Mouse (Mus musculus): ENCODE results near the gene Gm21988.

DNA sequence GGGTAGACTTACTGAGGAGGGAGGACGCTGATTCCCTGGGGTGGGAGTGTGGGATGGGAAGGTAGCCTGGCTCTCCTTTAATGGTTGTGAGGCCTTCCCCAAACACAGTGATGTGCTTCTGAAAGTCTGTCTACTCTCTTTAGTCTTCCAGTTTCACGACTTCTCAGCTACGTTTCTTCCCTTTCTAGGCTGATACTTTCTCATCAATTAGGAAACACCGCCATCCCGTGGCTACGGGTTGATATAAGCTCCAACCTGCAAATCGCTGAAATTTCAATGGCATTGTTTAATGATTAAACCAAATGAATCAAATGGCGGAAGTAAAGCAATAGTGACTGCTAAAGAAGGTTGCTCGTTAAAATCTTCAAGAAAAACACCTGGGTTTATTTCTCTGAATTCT is 26.7 kb downstream of the Gm21988 start:
- TF ChIP-seq CTCF (IDR thresholded peaks at IDR 0.05; ENCODE audit: control insufficient read depth, insufficient read depth, low read length) (0 out of 2 replicates have a peak, but pooled peaks have one; percentile 19), POLR2A (IDR thresholded peaks at IDR 0.05; ENCODE audit: borderline replicate concordance, control insufficient read depth, low read depth, low read length) (no peak)
